Mouse (Mus musculus) liver, embryonic 14.5 days (tissue): ENCODE measurements around the gene 4933411K16Rik.

ENCODE experiments used
- CTCF ChIP-seq: IDR thresholded peaks from 2 replicates; pipeline ENCODE4 v1.5.1; 2016; ENCODE audit warnings: antibody characterized with exemption, low read depth, control low read depth
- EP300 ChIP-seq: IDR thresholded peaks from 2 replicates; pipeline ENCODE4 v1.6.1; 2016; ENCODE audit warnings: antibody characterized with exemption, low read depth

- TF ChIP-seq CTCF: no peak
- TF ChIP-seq EP300: no peak
Observed at GRCm38 (mm10) chr19:42051948-42052347, at the start of gene 4933411K16Rik.
